In genomic region chr1:160261849-160262248, GRCm38 (mm10) we compare ENCODE assay signal across 18 mouse cellular contexts. TPM values are rescaled to one million over a fixed set of nuclear protein-coding genes. Genes with fewer than 3 reads are reported as not detected.
A peak's percentile ranks its signal among the peaks of the same experiment; 100 is the strongest.
DNase-seq lines count a peak whose midpoint lies in the region; ATAC-seq lines count a peak whose summit lies in the region.
"Had no signal": no experiment of that assay in that cellular context is flagged by ENCODE, and none has a peak within 500 bp of the region (broad histone marks: within the 10 kb centered on the region; RNA-seq: fewer than 3 reads in every experiment).

No protein-coding gene starts in this region.

- no peaks in the 10 kb centered on the region for H3K27me3 ChIP-seq in midbrain, embryonic 11.5 days (ENCODE audit: control insufficient read depth, insufficient read depth, low read length)
- no peaks in the 10 kb centered on the region for H3K27me3 ChIP-seq in forebrain, embryonic 13.5 days
- H3K27me3 ChIP-seq: embryonic facial prominence, embryonic 12.5 days had no signal

- ATAC-seq in midbrain, embryonic 11.5 days (ENCODE audit: low FRiP score) = no peak
- no peak for ATAC-seq in forebrain, embryonic 13.5 days
- ATAC-seq: activated CD4-positive, CD25-positive, alpha-beta regulatory T cell, adult 4 months; forebrain, embryonic 14.5 days; forebrain, embryonic 16.5 days had no signal

- H3K36me3 ChIP-seq in midbrain, embryonic 11.5 days (ENCODE audit: control insufficient read depth, insufficient read depth, low read length) = no peaks in the 10 kb centered on the region
- no peaks in the 10 kb centered on the region for H3K36me3 ChIP-seq in forebrain, embryonic 13.5 days (ENCODE audit: poor library complexity, severe bottlenecking)
- H3K36me3 ChIP-seq: embryonic facial prominence, embryonic 10.5 days; embryonic facial prominence, embryonic 12.5 days had no signal

- no peaks in the 10 kb centered on the region for H3K9me3 ChIP-seq in midbrain, embryonic 11.5 days (ENCODE audit: control insufficient read depth, low read length)
- H3K9me3 ChIP-seq in forebrain, embryonic 13.5 days (replicated peaks) = no peaks in the 10 kb centered on the region
- H3K9me3 ChIP-seq: embryonic facial prominence, embryonic 10.5 days; embryonic facial prominence, embryonic 12.5 days had no signal

- H3K9ac ChIP-seq in midbrain, embryonic 11.5 days (ENCODE audit: low read length) = no peak overlapping the region
- H3K9ac ChIP-seq in forebrain, embryonic 13.5 days = no peak overlapping the region
- H3K9ac ChIP-seq: embryonic facial prominence, embryonic 12.5 days had no signal

- no peak overlapping the region for H3K4me2 ChIP-seq in midbrain, embryonic 11.5 days
- no peak overlapping the region for H3K4me2 ChIP-seq in forebrain, embryonic 13.5 days
- H3K4me2 ChIP-seq: embryonic facial prominence, embryonic 12.5 days had no signal

- WGBS in midbrain, embryonic 11.5 days = 86% methylated on average over 2 of the region's 2 CpGs
- WGBS in forebrain, embryonic 13.5 days = 83% methylated on average over 2 of the region's 2 CpGs

- H3K27ac ChIP-seq in midbrain, embryonic 11.5 days (ENCODE audit: low read depth, low read length) = no peak overlapping the region
- no peak overlapping the region for H3K27ac ChIP-seq in forebrain, embryonic 13.5 days
- H3K27ac ChIP-seq: embryonic facial prominence, embryonic 10.5 days; embryonic facial prominence, embryonic 12.5 days had no signal

- no peaks in the 10 kb centered on the region for H3K4me1 ChIP-seq in midbrain, embryonic 11.5 days (ENCODE audit: control insufficient read depth, insufficient read depth, low read length)
- peaks cover 16% of the 10 kb centered on the region for H3K4me1 ChIP-seq in forebrain, embryonic 13.5 days

- DNase-seq in 3T3-L1 (ENCODE audit: low read depth, low spot score) = peak; percentile 67
- peak; percentile 47 for DNase-seq in NIH3T3 (ENCODE audit: low read depth)
- peak; percentile 22 for DNase-seq in brain, adult 2 months (ENCODE audit: low read depth, low spot score)
- DNase-seq in midbrain, embryonic 11.5 days (ENCODE audit: low spot score, missing footprints) = no peak
- no peak for DNase-seq in right cerebral cortex, postnatal 10 days (ENCODE audit: low spot score in 2 of 2)
- DNase-seq: adrenal gland, postnatal 10 days; adrenal gland, postnatal 25 days; cerebellum, adult 11-12 months; cerebellum, adult 2 months; cerebellum, adult 9-10 months; cerebellum, postnatal 10 days; cerebellum, postnatal 25 days had no signal

- H3K4me3 ChIP-seq in midbrain, embryonic 11.5 days (ENCODE audit: low read depth, low read length) = no peak overlapping the region
- no peak overlapping the region for H3K4me3 ChIP-seq in forebrain, embryonic 13.5 days
- H3K4me3 ChIP-seq: embryonic facial prominence, embryonic 10.5 days; embryonic facial prominence, embryonic 12.5 days had no signal

RNA-seq across cellular contexts. Expression of gene Cacybp, which starts 49.2 kb away (rescaled TPM):
- 342 and 356 TPM in 2 replicates for polyA plus RNA-seq in midbrain, embryonic 11.5 days (2014; fragmentation: Nextera tagmentation; extraction: Ambion mirVana)
- 297 and 319 TPM in 2 replicates for polyA plus RNA-seq in forebrain, embryonic 13.5 days (2015; fragmentation: Nextera tagmentation; extraction: Ambion mirVana)

Comparison
In these comparisons a context has a peak if more than half of its experiments do, and no peak if none do; other contexts are left out.
1. DNase-seq: peak in 3T3-L1 (single experiment), NIH3T3 (single experiment) and brain, adult 2 months (single experiment); none in midbrain, embryonic 11.5 days (single experiment) and right cerebral cortex, postnatal 10 days (0 of 2).